Mouse (Mus musculus) macrophage (primary cell): Measurements from ENCODE around the gene Prdx4. TPM values are rescaled to one million over a fixed set of nuclear protein-coding genes. Genes with fewer than 3 reads are reported as not detected.

Source experiments
- polyA plus RNA-seq: library from polyadenylated mRNA; stranded (reverse); fragments of 250-400 nt; gene quantifications from 3 replicates; pipeline ENCODE4 v1.2.4, GENCODE M21; 2018; ENCODE audit warnings: inconsistent platforms

Prdx4 gene
- polyA plus RNA-seq, 1 experiment from 2014 or later, result 53.4 TPM

Other genes starting within 250 kb of the Prdx4 start
- not detected in 3 replicates for gene Magea2, start 247.1 kb downstream of the Prdx4 start, polyA plus RNA-seq
- gene Cldn34b2, start 212.3 kb downstream of the Prdx4 start, polyA plus RNA-seq, result 0.23 to 0.36 TPM in 2 of 3 replicates, not detected in the other
- 320 to 1,287 TPM (median 826 TPM) in 3 replicates for gene Sat1, start 124.3 kb downstream of the Prdx4 start, polyA plus RNA-seq
- gene Acot9, start 78.3 kb downstream of the Prdx4 start, polyA plus RNA-seq, result 36.0 to 44.3 TPM (median 38.9 TPM) in 3 replicates